Mouse (Mus musculus): ENCODE results near the gene Eml4. TPM values are rescaled to one million over a fixed set of nuclear protein-coding genes. Genes with fewer than 3 reads are reported as not detected.
A peak's percentile ranks its signal among the peaks of the same experiment; 100 is the strongest.

The Eml4 gene
- polyA plus RNA-seq, 1 experiment from 2014 or later, result 24.4 TPM

GRCm38 (mm10) chr17:83513655-83514212 lies 163.0 kb downstream of the Eml4 start:
- Histone ChIP-seq H3K36me3 (ENCODE audit: control insufficient read depth, insufficient read depth, low read length) (no peaks in the 10 kb centered on the region), H3K4me2 (peak overlapping the region; percentile 80), H3K4me3 (ENCODE audit: low read depth, low read length) (peak overlapping the region; percentile 99), H3K9me3 (replicated peaks; ENCODE audit: control insufficient read depth, low read length) (no peaks in the 10 kb centered on the region), H3K27ac (ENCODE audit: low read depth, low read length) (peak overlapping the region; percentile 84), H3K27me3 (ENCODE audit: control insufficient read depth, insufficient read depth, low read length) (no peaks in the 10 kb centered on the region), H3K9ac (ENCODE audit: low read depth, low read length) (peak overlapping the region; percentile 98), H3K4me1 (ENCODE audit: control insufficient read depth, insufficient read depth, low read length) (peaks cover 10% of the 10 kb centered on the region)
- 1% methylated on average over 24 of the region's 24 CpGs for WGBS (ENCODE audit: insufficient replicate concordance)
- ATAC-seq (replicated peaks; ENCODE audit: insufficient number of reproducible peaks, low FRiP score, low TSS enrichment), result peak; percentile 50

- Histone ChIP-seq H3K4me1 (ENCODE audit: control insufficient read depth, insufficient read depth, low read length) (peaks cover 10% of the 10 kb centered on the region), H3K9ac (ENCODE audit: low read depth, low read length) (peak overlapping the region; percentile 98), H3K27me3 (ENCODE audit: control insufficient read depth, insufficient read depth, low read length) (no peaks in the 10 kb centered on the region), H3K27ac (ENCODE audit: low read depth, low read length) (peak overlapping the region; percentile 84), H3K4me3 (ENCODE audit: low read depth, low read length) (peak overlapping the region; percentile 99), H3K4me2 (peak overlapping the region; percentile 80), H3K9me3 (replicated peaks; ENCODE audit: control insufficient read depth, low read length) (no peaks in the 10 kb centered on the region), H3K36me3 (ENCODE audit: control insufficient read depth, insufficient read depth, low read length) (no peaks in the 10 kb centered on the region)
- WGBS (ENCODE audit: insufficient replicate concordance), result under 1% methylated on average over 33 of the region's 33 CpGs
- peak; percentile 96 for ATAC-seq (replicated peaks; ENCODE audit: insufficient number of reproducible peaks, low FRiP score, low TSS enrichment)
These were observed 163.5 kb downstream of the Eml4 start for GRCm38 (mm10) chr17:83514213-83514701.

- H3K9me3 ChIP-seq (replicated peaks; ENCODE audit: control insufficient read depth, low read length), result no peaks in the 10 kb centered on the region
- no peak within 1 kb of the TSS for H3K9ac ChIP-seq (ENCODE audit: low read depth, low read length)
- H3K4me2 ChIP-seq, result no peak within 1 kb of the TSS
- no peaks in the 10 kb centered on the region for H3K27me3 ChIP-seq (ENCODE audit: control insufficient read depth, insufficient read depth, low read length)
- H3K4me1 ChIP-seq (ENCODE audit: control insufficient read depth, insufficient read depth, low read length), result peaks cover 10% of the 10 kb centered on the region
- WGBS (ENCODE audit: insufficient replicate concordance), result 88% methylated on average over 8 of the region's 8 CpGs
- H3K27ac ChIP-seq (ENCODE audit: low read depth, low read length), result no peak within 1 kb of the TSS
- no peak within 1 kb of the TSS for H3K4me3 ChIP-seq (ENCODE audit: low read depth, low read length)
- no peak for ATAC-seq (replicated peaks; ENCODE audit: insufficient number of reproducible peaks, low FRiP score, low TSS enrichment)
- H3K36me3 ChIP-seq (ENCODE audit: control insufficient read depth, insufficient read depth, low read length), result no peaks in the 10 kb centered on the region
These were observed 166.7 kb downstream of the Eml4 start, which contains the start of gene Cox7a2l for GRCm38 (mm10) chr17:83517280-83518015. TSS of gene Cox7a2l (minus strand) at chr17:83517330.

- Histone ChIP-seq H3K36me3 (ENCODE audit: control insufficient read depth, insufficient read depth, low read length) (no peaks in the 10 kb centered on the region), H3K4me3 (ENCODE audit: low read depth, low read length) (no peak overlapping the region), H3K27ac (ENCODE audit: low read depth, low read length) (no peak overlapping the region), H3K4me1 (ENCODE audit: control insufficient read depth, insufficient read depth, low read length) (peaks cover 6% of the 10 kb centered on the region), H3K9ac (ENCODE audit: low read depth, low read length) (no peak overlapping the region), H3K4me2 (no peak overlapping the region), H3K27me3 (ENCODE audit: control insufficient read depth, insufficient read depth, low read length) (no peaks in the 10 kb centered on the region), H3K9me3 (replicated peaks; ENCODE audit: control insufficient read depth, low read length) (no peaks in the 10 kb centered on the region)
- WGBS (ENCODE audit: insufficient replicate concordance), result 79% methylated on average over 4 of the region's 4 CpGs
- ATAC-seq (replicated peaks; ENCODE audit: insufficient number of reproducible peaks, low FRiP score, low TSS enrichment), result no peak
These were observed 171.2 kb downstream of the Eml4 start for GRCm38 (mm10) chr17:83521881-83522280.

- H3K27ac ChIP-seq (ENCODE audit: low read depth, low read length), result no peak overlapping the region
- H3K9ac ChIP-seq (ENCODE audit: low read depth, low read length), result no peak overlapping the region
- H3K36me3 ChIP-seq (ENCODE audit: control insufficient read depth, insufficient read depth, low read length), result no peaks in the 10 kb centered on the region
- no peak for ATAC-seq (replicated peaks; ENCODE audit: insufficient number of reproducible peaks, low FRiP score, low TSS enrichment)
- H3K4me3 ChIP-seq (ENCODE audit: low read depth, low read length), result no peak overlapping the region
- no peak overlapping the region for H3K4me2 ChIP-seq
- no peaks in the 10 kb centered on the region for H3K27me3 ChIP-seq (ENCODE audit: control insufficient read depth, insufficient read depth, low read length)
- WGBS (ENCODE audit: insufficient replicate concordance), result 67% methylated on average over 7 of the region's 7 CpGs
- peaks cover 14% of the 10 kb centered on the region for H3K4me1 ChIP-seq (ENCODE audit: control insufficient read depth, insufficient read depth, low read length)
- no peaks in the 10 kb centered on the region for H3K9me3 ChIP-seq (replicated peaks; ENCODE audit: control insufficient read depth, low read length)
These were observed 172.1 kb downstream of the Eml4 start for GRCm38 (mm10) chr17:83522590-83523379.

GRCm38 (mm10) chr17:83524753-83525152 lies 174.0 kb downstream of the Eml4 start:
- Histone ChIP-seq H3K9ac (ENCODE audit: low read depth, low read length) (no peak overlapping the region), H3K9me3 (replicated peaks; ENCODE audit: control insufficient read depth, low read length) (no peaks in the 10 kb centered on the region), H3K4me3 (ENCODE audit: low read depth, low read length) (no peak overlapping the region), H3K4me2 (no peak overlapping the region), H3K36me3 (ENCODE audit: control insufficient read depth, insufficient read depth, low read length) (no peaks in the 10 kb centered on the region), H3K27ac (ENCODE audit: low read depth, low read length) (no peak overlapping the region), H3K4me1 (ENCODE audit: control insufficient read depth, insufficient read depth, low read length) (peaks cover 24% of the 10 kb centered on the region), H3K27me3 (ENCODE audit: control insufficient read depth, insufficient read depth, low read length) (no peaks in the 10 kb centered on the region)
- no peak for ATAC-seq (replicated peaks; ENCODE audit: insufficient number of reproducible peaks, low FRiP score, low TSS enrichment)
- WGBS (ENCODE audit: insufficient replicate concordance), result 54% methylated on average over 7 of the region's 7 CpGs

- peak overlapping the region; percentile 74 for H3K27ac ChIP-seq (ENCODE audit: low read depth, low read length)
- ATAC-seq (replicated peaks; ENCODE audit: insufficient number of reproducible peaks, low FRiP score, low TSS enrichment), result no peak
- no peaks in the 10 kb centered on the region for H3K36me3 ChIP-seq (ENCODE audit: control insufficient read depth, insufficient read depth, low read length)
- no peak overlapping the region for H3K4me3 ChIP-seq (ENCODE audit: low read depth, low read length)
- H3K4me2 ChIP-seq, result peak overlapping the region; percentile 31
- H3K27me3 ChIP-seq (ENCODE audit: control insufficient read depth, insufficient read depth, low read length), result no peaks in the 10 kb centered on the region
- no peaks in the 10 kb centered on the region for H3K9me3 ChIP-seq (replicated peaks; ENCODE audit: control insufficient read depth, low read length)
- 18% methylated on average over 8 of the region's 8 CpGs for WGBS (ENCODE audit: insufficient replicate concordance)
- H3K4me1 ChIP-seq (ENCODE audit: control insufficient read depth, insufficient read depth, low read length), result peaks cover 24% of the 10 kb centered on the region
- peak overlapping the region; percentile 44; the same call in 1 of the 2 replicates for H3K9ac ChIP-seq (ENCODE audit: low read depth, low read length)
These were observed 174.9 kb downstream of the Eml4 start for GRCm38 (mm10) chr17:83525596-83525995.

GRCm38 (mm10) chr17:83526091-83526561 lies 175.4 kb downstream of the Eml4 start:
- Histone ChIP-seq H3K4me2 (peak overlapping the region; percentile 31), H3K9ac (ENCODE audit: low read depth, low read length) (0 out of 2 replicates have a peak overlapping the region, but pooled peaks have one; percentile 24), H3K4me3 (ENCODE audit: low read depth, low read length) (no peak overlapping the region), H3K36me3 (ENCODE audit: control insufficient read depth, insufficient read depth, low read length) (no peaks in the 10 kb centered on the region), H3K27me3 (ENCODE audit: control insufficient read depth, insufficient read depth, low read length) (no peaks in the 10 kb centered on the region), H3K4me1 (ENCODE audit: control insufficient read depth, insufficient read depth, low read length) (peaks cover 24% of the 10 kb centered on the region), H3K27ac (ENCODE audit: low read depth, low read length) (peak overlapping the region; percentile 74), H3K9me3 (replicated peaks; ENCODE audit: control insufficient read depth, low read length) (no peaks in the 10 kb centered on the region)
- ATAC-seq (replicated peaks; ENCODE audit: insufficient number of reproducible peaks, low FRiP score, low TSS enrichment), result no peak
- 7% methylated on average over 5 of the region's 5 CpGs for WGBS (ENCODE audit: insufficient replicate concordance)
